Mouse (Mus musculus): ENCODE data around the gene Unc93a.
"Not testable (repeated sequence)": the region's sequence is repeated elsewhere in the genome, so short reads cannot be mapped to it uniquely, and the experiment has no call there.

Unc93a gene

GRCm38 (mm10) chr17:13091510-13091909, 40.1 kb downstream of the Unc93a start:
- in situ Hi-C loops (cut with MboI; ENCODE audit: unreplicated experiment in 2 of 2) = not testable (repeated sequence)

GRCm38 (mm10) chr17:13069227-13069626, 62.4 kb downstream of the Unc93a start:
- in situ Hi-C loops (cut with MboI; ENCODE audit: unreplicated experiment in 2 of 2) = not testable (repeated sequence)

GRCm38 (mm10) chr17:13067864-13068385, 63.7 kb downstream of the Unc93a start:
- in situ Hi-C loops (cut with MboI; ENCODE audit: unreplicated experiment in 2 of 2) = not testable (repeated sequence)

GRCm38 (mm10) chr17:13062882-13063281, 68.7 kb downstream of the Unc93a start:
- in situ Hi-C loops (cut with MboI; ENCODE audit: unreplicated experiment in 2 of 2) = not testable (repeated sequence)

- in situ Hi-C loops (cut with MboI; ENCODE audit: unreplicated experiment in 2 of 2) = not testable (repeated sequence)
These were observed 70.8 kb downstream of the Unc93a start, which contains the start of gene Tcp10b for GRCm38 (mm10) chr17:13060804-13061203. Gene Tcp10b (plus strand): TSS chr17:13061104.
